Comparison of ENCODE assay signal across 21 mouse cellular contexts in genomic region chr5:84353069-84353468, GRCm38 (mm10).
DNase-seq lines count a peak whose midpoint lies in the region; ATAC-seq and TF ChIP-seq lines count a peak whose summit lies in the region.
"Had no signal": no experiment of that assay in that cellular context is flagged by ENCODE, and none has a peak within 500 bp of the region (broad histone marks: within the 10 kb centered on the region; RNA-seq: fewer than 3 reads in every experiment).

No protein-coding gene starts in this region.

- H3K27ac ChIP-seq in forebrain, embryonic 13.5 days: no peak overlapping the region
- H3K27ac ChIP-seq in forebrain, embryonic 16.5 days (ENCODE audit: low read length): no peak overlapping the region
- peak overlapping the region; percentile 49; the same call in 1 of the 2 replicates for H3K27ac ChIP-seq in midbrain, embryonic 10.5 days (replicated peaks)
- H3K27ac ChIP-seq in midbrain, postnatal 0 days (ENCODE audit: low read depth, low read length): no peak overlapping the region
- no peak overlapping the region for H3K27ac ChIP-seq in midbrain, embryonic 16.5 days (ENCODE audit: low read length)
- H3K27ac ChIP-seq: embryonic facial prominence, embryonic 15.5 days; gastrocnemius, adult 2 months; heart, embryonic 13.5 days; hindbrain, embryonic 13.5 days had no signal

- H3K4me3 ChIP-seq in forebrain, embryonic 13.5 days: no peak overlapping the region
- H3K4me3 ChIP-seq in forebrain, embryonic 16.5 days (replicated peaks; ENCODE audit: low read length): no peak overlapping the region
- no peak overlapping the region for H3K4me3 ChIP-seq in midbrain, embryonic 10.5 days
- H3K4me3 ChIP-seq in midbrain, postnatal 0 days (ENCODE audit: low read depth, low read length): no peak overlapping the region
- no peak overlapping the region for H3K4me3 ChIP-seq in midbrain, embryonic 16.5 days (ENCODE audit: low read depth, low read length)
- H3K4me3 ChIP-seq: embryonic facial prominence, embryonic 15.5 days; erythroblast, embryonic 14.5 days; gastrocnemius, adult 2 months; heart, embryonic 13.5 days; hindbrain, embryonic 13.5 days had no signal

- no peaks in the 10 kb centered on the region for H3K9me3 ChIP-seq in forebrain, embryonic 13.5 days (replicated peaks)
- H3K9me3 ChIP-seq in forebrain, embryonic 16.5 days (ENCODE audit: control insufficient read depth, low read length): no peaks in the 10 kb centered on the region
- no peaks in the 10 kb centered on the region for H3K9me3 ChIP-seq in midbrain, embryonic 10.5 days (replicated peaks)
- no peaks in the 10 kb centered on the region for H3K9me3 ChIP-seq in midbrain, postnatal 0 days (ENCODE audit: low read length)
- no peaks in the 10 kb centered on the region for H3K9me3 ChIP-seq in midbrain, embryonic 16.5 days (replicated peaks; ENCODE audit: control insufficient read depth, low read length, poor library complexity, severe bottlenecking)
- H3K9me3 ChIP-seq: embryonic facial prominence, embryonic 15.5 days; heart, embryonic 13.5 days; hindbrain, embryonic 13.5 days had no signal

- WGBS in forebrain, embryonic 13.5 days: 69% methylated on average over 5 of the region's 5 CpGs
- WGBS in forebrain, embryonic 16.5 days: 69% methylated on average over 5 of the region's 5 CpGs
- 84% methylated on average over 5 of the region's 5 CpGs for WGBS in midbrain, embryonic 10.5 days
- 60% methylated on average over 5 of the region's 5 CpGs for WGBS in midbrain, postnatal 0 days
- WGBS in midbrain, embryonic 16.5 days: 69% methylated on average over 5 of the region's 5 CpGs

- H3K9ac ChIP-seq in forebrain, embryonic 13.5 days: no peak overlapping the region
- H3K9ac ChIP-seq in forebrain, embryonic 16.5 days (replicated peaks; ENCODE audit: low read depth, low read length): no peak overlapping the region
- no peak overlapping the region for H3K9ac ChIP-seq in midbrain, postnatal 0 days (replicated peaks; ENCODE audit: low read length, poor library complexity, severe bottlenecking)
- no peak overlapping the region for H3K9ac ChIP-seq in midbrain, embryonic 16.5 days (ENCODE audit: low read depth, low read length)
- H3K9ac ChIP-seq: embryonic facial prominence, embryonic 15.5 days; heart, embryonic 13.5 days; hindbrain, embryonic 13.5 days had no signal

- TF ChIP-seq CTCF in midbrain, postnatal 0 days (IDR thresholded peaks at IDR 0.05): no peak

- no peaks in the 10 kb centered on the region for H3K27me3 ChIP-seq in forebrain, embryonic 13.5 days
- no peaks in the 10 kb centered on the region for H3K27me3 ChIP-seq in forebrain, embryonic 16.5 days (replicated peaks; ENCODE audit: control insufficient read depth, insufficient read depth, low read length)
- H3K27me3 ChIP-seq in midbrain, embryonic 10.5 days (ENCODE audit: low read depth, poor library complexity, severe bottlenecking): no peaks in the 10 kb centered on the region
- H3K27me3 ChIP-seq in midbrain, postnatal 0 days (ENCODE audit: insufficient read depth, low read length): no peaks in the 10 kb centered on the region
- H3K27me3 ChIP-seq in midbrain, embryonic 16.5 days (ENCODE audit: control insufficient read depth, insufficient read depth, low read depth, low read length): no peaks in the 10 kb centered on the region
- H3K27me3 ChIP-seq: CH12.LX; embryonic facial prominence, embryonic 15.5 days; heart, embryonic 13.5 days; hindbrain, embryonic 13.5 days had no signal

- H3K4me1 ChIP-seq in forebrain, embryonic 13.5 days: peaks cover 9% of the 10 kb centered on the region; the same call in 1 of the 2 replicates
- H3K4me1 ChIP-seq in forebrain, embryonic 16.5 days (replicated peaks; ENCODE audit: control insufficient read depth, insufficient read depth, low read length): peaks cover 3% of the 10 kb centered on the region; the same call in 1 of the 2 replicates
- H3K4me1 ChIP-seq in midbrain, embryonic 10.5 days: peaks cover 7% of the 10 kb centered on the region
- H3K4me1 ChIP-seq in midbrain, postnatal 0 days (ENCODE audit: insufficient read depth, low read length): no peaks in the 10 kb centered on the region
- no peaks in the 10 kb centered on the region for H3K4me1 ChIP-seq in midbrain, embryonic 16.5 days (ENCODE audit: control insufficient read depth, insufficient read depth, low read length)
- H3K4me1 ChIP-seq: embryonic facial prominence, embryonic 15.5 days; heart, embryonic 13.5 days; hindbrain, embryonic 13.5 days had no signal

- no peaks in the 10 kb centered on the region for H3K36me3 ChIP-seq in forebrain, embryonic 13.5 days (ENCODE audit: poor library complexity, severe bottlenecking)
- no peaks in the 10 kb centered on the region for H3K36me3 ChIP-seq in forebrain, embryonic 16.5 days (ENCODE audit: control insufficient read depth, insufficient read depth)
- H3K36me3 ChIP-seq in midbrain, embryonic 10.5 days: no peaks in the 10 kb centered on the region
- no peaks in the 10 kb centered on the region for H3K36me3 ChIP-seq in midbrain, postnatal 0 days (ENCODE audit: insufficient read depth, low read length)
- H3K36me3 ChIP-seq in midbrain, embryonic 16.5 days (ENCODE audit: control insufficient read depth, insufficient read depth, low read length): no peaks in the 10 kb centered on the region
- H3K36me3 ChIP-seq: embryonic facial prominence, embryonic 15.5 days; heart, embryonic 13.5 days; hindbrain, embryonic 13.5 days had no signal

- ATAC-seq in forebrain, embryonic 13.5 days: 0 out of 2 replicates have a peak, but pooled peaks have one; percentile 51
- ATAC-seq in forebrain, embryonic 16.5 days: no peak
- no peak for ATAC-seq in midbrain, postnatal 0 days (ENCODE audit: low FRiP score)
- peak; percentile 48; the same call in 1 of the 2 replicates for ATAC-seq in midbrain, embryonic 16.5 days
- ATAC-seq: intestine, embryonic 16.5 days had no signal

- no peak overlapping the region for H3K4me2 ChIP-seq in forebrain, embryonic 13.5 days
- H3K4me2 ChIP-seq in forebrain, embryonic 16.5 days (ENCODE audit: low read length): no peak overlapping the region
- no peak overlapping the region for H3K4me2 ChIP-seq in midbrain, postnatal 0 days (ENCODE audit: low read depth, low read length, poor library complexity, severe bottlenecking)
- no peak overlapping the region for H3K4me2 ChIP-seq in midbrain, embryonic 16.5 days (ENCODE audit: low read length)
- H3K4me2 ChIP-seq: embryonic facial prominence, embryonic 15.5 days; heart, embryonic 13.5 days; hindbrain, embryonic 13.5 days had no signal

- DNase-seq in midbrain, embryonic 10.5 days (ENCODE audit: low spot score): no peak
- no peak for DNase-seq in midbrain, postnatal 0 days (ENCODE audit: low spot score)
- peak; percentile 5 for DNase-seq in ZHBTc4 (ENCODE audit: low read depth, low spot score)
- no peak for DNase-seq in layer of hippocampus, postnatal 25 days (ENCODE audit: extremely low spot score in 1 of 2, low spot score in 1 of 2)
- DNase-seq: adrenal gland, postnatal 10 days; cerebellum, adult 11 months; cerebellum, adult 8-10 months; cerebellum, postnatal 14 days; embryo, embryonic 11 days; gastrocnemius, adult 2 months; gastrocnemius, postnatal 25 days; heart, postnatal 36 days had no signal

Comparison
In these comparisons a context has a peak if more than half of its experiments do, and no peak if none do; other contexts are left out.
1. ATAC-seq: peak in forebrain, embryonic 13.5 days (single experiment) and midbrain, embryonic 16.5 days (single experiment); none in forebrain, embryonic 16.5 days (single experiment) and midbrain, postnatal 0 days (single experiment).